Mouse (Mus musculus) ES-E14 (cell line): ENCODE results near the gene Sh2b3. TPM values are rescaled to one million over a fixed set of nuclear protein-coding genes. Genes with fewer than 3 reads are reported as not detected.

ENCODE experiments used
- DNase-seq: peaks from one replicate; pipeline ENCODE4 v3.0.0-alpha.2; 2013; ENCODE audit warnings: low read depth, low spot score
- H3K27ac ChIP-seq: 2 replicates; pipeline ENCODE4 v1.5.1; 2012; ENCODE audit warnings: low read depth, mild to moderate bottlenecking, low read length, moderate library complexity, mixed read lengths; ENCODE audit not compliant: poor library complexity, insufficient read depth, severe bottlenecking
- H3K36me3 ChIP-seq: 2 replicates; pipeline ENCODE4 v1.6.1; 2012; ENCODE audit warnings: mild to moderate bottlenecking, low read length, moderate library complexity, mixed read lengths; ENCODE audit not compliant: control insufficient read depth, poor library complexity, insufficient read depth, severe bottlenecking
- H3K4me1 ChIP-seq, 2 experiments: fragments of 150-350 bp in 1 of 2; sonication (generic) in 1 of 2; 2 replicates each; pipeline ENCODE4 v1.6.1; 2012; ENCODE audit warnings: low read length in 2 of 2, mild to moderate bottlenecking in 1 of 2, mixed read lengths in 1 of 2; ENCODE audit not compliant: control insufficient read depth in 2 of 2, insufficient read depth in 2 of 2, poor library complexity in 1 of 2
- H3K4me3 ChIP-seq, 2 experiments: fragments of 150-350 bp in 1 of 2; sonication (generic) in 1 of 2; 2 replicates each; pipeline ENCODE4 v1.5.1; 2012; ENCODE audit warnings: low read length in 2 of 2, low read depth in 1 of 2, mild to moderate bottlenecking in 1 of 2, mixed read lengths in 1 of 2; ENCODE audit not compliant: insufficient read depth in 1 of 2, poor library complexity in 1 of 2, severe bottlenecking in 1 of 2
- H3K9ac ChIP-seq: 2 replicates; pipeline ENCODE4 v1.6.1; 2012; ENCODE audit warnings: low read depth, mild to moderate bottlenecking, low read length, mixed read lengths; ENCODE audit not compliant: poor library complexity, insufficient read depth, severe bottlenecking
- H3K9me3 ChIP-seq: fragments of 150-350 bp; sonication (generic); 2 replicates; pipeline ENCODE4 v1.6.1; 2012; ENCODE audit warnings: low read depth, mild to moderate bottlenecking, low read length; ENCODE audit not compliant: control insufficient read depth, insufficient read depth
- CHD2 ChIP-seq: IDR thresholded peaks from 2 replicates; pipeline ENCODE4 v1.6.1; 2014; ENCODE audit warnings: mild to moderate bottlenecking, low read depth, low read length, inconsistent platforms
- HCFC1 ChIP-seq: IDR thresholded peaks from 2 replicates; pipeline ENCODE4 v1.6.1; 2012; ENCODE audit warnings: low read length, inconsistent platforms, borderline replicate concordance; ENCODE audit not compliant: insufficient read depth
- MAFK ChIP-seq: IDR thresholded peaks from 2 replicates; pipeline ENCODE4 v1.6.1; 2014; ENCODE audit warnings: mild to moderate bottlenecking, low read depth, low read length, inconsistent platforms; ENCODE audit not compliant: insufficient read depth
- ZC3H11A ChIP-seq: IDR thresholded peaks from 2 replicates; pipeline ENCODE4 v1.6.1; 2012; ENCODE audit warnings: low read depth, mild to moderate bottlenecking, inconsistent platforms, low read length, borderline replicate concordance
- ZNF384 ChIP-seq: IDR thresholded peaks from 2 replicates; pipeline ENCODE4 v1.6.1; 2012; ENCODE audit warnings: low read depth, low read length, inconsistent platforms
- in situ Hi-C, 2 experiments: fragments of 600-800 bp; cut with MboI; formaldehyde crosslinking; loops; one replicate each; pipeline ENCODE4 v1.15.1; 2025; ENCODE audit warnings: low sequenced_read_pairs in 2 of 2, inconsistent platforms in 1 of 2; ENCODE audit not compliant: unreplicated experiment in 2 of 2
- total RNA-seq: library from RNA; depleted of rRNA; stranded (reverse); fragments of 300-350 nt; gene quantifications from 2 replicates; pipeline ENCODE4 v1.2.3, GENCODE M21; 2012

Gene Sh2b3
- total RNA-seq, 1 experiment: 9.1 TPM

DNA sequence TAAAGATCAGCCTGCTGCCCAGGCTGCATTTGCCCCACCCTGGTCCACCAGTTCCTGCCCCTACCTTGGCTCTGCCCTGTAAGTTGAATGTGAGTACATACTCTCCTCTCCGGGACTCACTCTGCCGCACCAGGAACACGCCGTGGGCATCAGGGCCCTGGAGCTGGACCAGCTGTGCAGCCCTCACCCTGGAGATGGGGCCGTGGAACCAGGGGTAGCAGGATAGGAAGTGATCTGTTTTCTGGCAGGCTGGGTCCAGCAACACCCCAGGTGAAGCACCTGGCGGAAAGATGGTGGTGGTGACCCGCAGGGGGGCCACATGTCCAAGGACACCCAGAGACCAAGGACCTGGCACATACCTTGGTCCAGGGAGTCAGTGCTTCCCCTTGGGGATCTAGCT lies 19.0 kb downstream of the Sh2b3 start:
- no peak for TF ChIP-seq CHD2
- no peak for TF ChIP-seq HCFC1
- TF ChIP-seq ZC3H11A: no peak
- TF ChIP-seq MAFK: no peak
- TF ChIP-seq ZNF384: no peak
- Histone ChIP-seq H3K27ac (no peak overlapping the region), H3K9me3 (no peaks in the 10 kb centered on the region), H3K9ac (no peak overlapping the region), H3K36me3 (peaks cover 51% of the 10 kb centered on the region), H3K4me1 (peaks cover 0 to 6% of the 10 kb centered on the region in 2 experiments; a peak in 1 of 4 replicates), H3K4me3 (no peak overlapping the region)
- DNase-seq: no peak
- in situ Hi-C loops: no loop called here

DNA sequence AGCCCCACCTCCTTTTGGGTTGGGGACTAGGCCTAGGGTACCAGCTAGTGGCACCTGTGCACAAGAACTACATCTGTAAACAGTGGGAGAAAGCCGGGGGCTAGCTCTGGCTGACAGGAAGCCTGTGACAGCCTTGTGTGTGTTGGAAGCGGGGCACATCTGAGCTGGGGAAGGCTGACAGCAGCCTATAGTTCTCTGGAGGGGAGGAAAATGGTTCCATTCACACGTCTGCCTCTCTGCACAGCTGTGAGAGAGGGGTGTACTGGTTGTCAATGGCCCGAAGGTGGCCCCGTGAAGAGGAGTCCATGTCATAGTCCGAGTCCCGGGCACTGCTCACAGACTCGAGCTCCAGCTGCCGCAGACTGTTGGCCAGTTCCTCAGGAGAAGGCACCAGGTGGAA lies 19.9 kb downstream of the Sh2b3 start:
- Histone ChIP-seq H3K4me3 (no peak overlapping the region), H3K36me3 (peaks cover 59% of the 10 kb centered on the region), H3K27ac (no peak overlapping the region), H3K9me3 (no peaks in the 10 kb centered on the region), H3K4me1 (peaks cover 0 to 8% of the 10 kb centered on the region in 2 experiments; a peak in 2 of 4 replicates), H3K9ac (no peak overlapping the region)
- DNase-seq: no peak
- in situ Hi-C loops: no loop called here
- TF ChIP-seq MAFK (no peak), ZC3H11A (no peak), CHD2 (no peak), HCFC1 (no peak), ZNF384 (no peak)

DNA sequence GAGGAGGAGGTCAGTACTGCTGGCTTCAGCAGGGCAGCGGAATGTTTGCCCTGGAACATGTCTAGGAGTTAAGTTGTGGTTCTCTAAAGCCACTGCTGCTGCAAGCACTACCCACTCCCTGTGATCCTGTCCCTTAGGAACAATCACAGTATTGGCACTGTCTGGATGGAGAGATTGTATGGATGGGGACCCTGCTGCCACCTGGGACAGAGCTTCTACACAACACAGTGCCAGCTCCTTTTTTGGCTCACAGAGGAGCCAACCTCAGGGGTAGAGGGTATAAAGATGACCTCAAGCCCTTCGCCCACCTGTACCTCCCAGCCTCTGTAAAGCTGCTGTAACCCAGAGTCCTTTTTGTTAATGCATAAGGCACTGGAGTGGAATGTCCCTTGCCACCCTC lies 20.8 kb downstream of the Sh2b3 start:
- peaks cover 0 to 10% of the 10 kb centered on the region in 2 experiments; a peak in 2 of 4 replicates for H3K4me1 ChIP-seq
- no peak overlapping the region for H3K27ac ChIP-seq
- H3K4me3 ChIP-seq: no peak overlapping the region
- H3K36me3 ChIP-seq: peaks cover 68% of the 10 kb centered on the region
- TF ChIP-seq ZC3H11A (no peak), MAFK (no peak), CHD2 (no peak), ZNF384 (no peak), HCFC1 (no peak)
- H3K9ac ChIP-seq: no peak overlapping the region
- in situ Hi-C loops: no loop called here
- H3K9me3 ChIP-seq: no peaks in the 10 kb centered on the region
- no peak for DNase-seq

DNA sequence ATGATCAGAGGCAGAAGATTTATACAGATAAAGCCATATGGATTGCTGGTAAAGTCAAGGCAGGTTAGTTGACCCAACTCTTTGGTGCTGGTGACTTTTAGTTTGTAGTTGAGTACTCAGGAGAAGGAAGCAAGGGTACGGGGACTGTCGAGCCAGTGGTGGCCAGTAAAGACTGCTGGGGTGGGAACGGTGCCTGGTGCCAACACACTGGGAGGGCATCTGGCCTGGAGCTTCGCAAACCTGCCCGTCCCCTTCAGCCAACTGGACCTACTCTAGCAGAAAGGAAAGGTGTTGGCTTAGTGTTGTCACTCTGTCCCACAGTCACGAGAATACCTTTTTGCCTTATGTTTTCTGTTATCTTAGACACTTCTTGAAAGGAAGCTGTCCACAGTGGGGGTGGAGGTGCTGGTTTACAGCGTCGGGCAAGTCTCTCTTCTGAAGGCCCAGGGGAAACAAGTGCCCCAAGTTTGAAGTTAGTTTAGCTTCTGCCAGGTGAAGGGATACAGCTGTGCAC lies 21.5 kb downstream of the Sh2b3 start:
- TF ChIP-seq MAFK (no peak), ZC3H11A (no peak), CHD2 (no peak), ZNF384 (no peak), HCFC1 (no peak)
- Histone ChIP-seq H3K4me3 (no peak overlapping the region), H3K27ac (no peak overlapping the region), H3K4me1 (peaks cover 0 to 10% of the 10 kb centered on the region in 2 experiments; a peak in 2 of 4 replicates), H3K36me3 (peaks cover 74% of the 10 kb centered on the region), H3K9me3 (no peaks in the 10 kb centered on the region), H3K9ac (no peak overlapping the region)
- no peak for DNase-seq
- in situ Hi-C loops: no loop called here

DNA sequence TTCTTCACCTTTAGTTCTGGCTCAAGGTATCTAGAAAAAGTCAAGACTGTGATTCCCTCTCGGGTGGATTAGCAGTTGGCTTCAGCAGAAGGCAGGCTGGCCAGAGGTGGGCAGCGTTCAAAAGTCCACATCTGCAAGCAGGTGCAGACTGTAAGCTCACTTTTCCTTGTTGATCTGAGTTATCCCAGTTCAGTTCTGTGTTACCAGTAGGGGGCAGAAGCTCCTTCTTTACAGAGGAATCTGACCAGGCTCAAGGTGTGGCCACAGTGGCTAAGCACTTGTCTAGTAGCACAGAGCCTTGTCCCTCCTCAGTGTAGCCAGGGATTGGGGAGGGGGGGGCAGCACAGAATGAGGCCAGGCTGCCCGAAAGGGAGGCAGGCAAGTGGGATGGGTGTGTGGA lies 22.4 kb downstream of the Sh2b3 start:
- TF ChIP-seq CHD2: no peak
- DNase-seq: no peak
- Histone ChIP-seq H3K36me3 (peaks cover 79% of the 10 kb centered on the region), H3K9me3 (no peaks in the 10 kb centered on the region), H3K9ac (no peak overlapping the region), H3K4me3 (no peak overlapping the region), H3K27ac (no peak overlapping the region), H3K4me1 (peaks cover 0 to 16% of the 10 kb centered on the region in 2 experiments; a peak in 2 of 4 replicates)
- in situ Hi-C loops: no loop called here
